Mouse (Mus musculus) cerebellum, adult 2 months (tissue): ENCODE results near the gene Tyro3.

Experiments used
- CTCF ChIP-seq: fragments of 200-500 bp; IDR thresholded peaks from 2 replicates; pipeline ENCODE4 v1.5.1; 2011; ENCODE audit warnings: low read depth, mild to moderate bottlenecking, control low read depth, low read length, moderate library complexity, borderline replicate concordance; ENCODE audit not compliant: insufficient read depth
- POLR2A ChIP-seq: fragments of 200-500 bp; IDR thresholded peaks from 2 replicates; pipeline ENCODE4 v1.6.1; 2011; ENCODE audit warnings: low read length, control low read depth, borderline replicate concordance; ENCODE audit not compliant: insufficient read depth

- TF ChIP-seq CTCF = no peak
- TF ChIP-seq POLR2A = peak; percentile 90
Measured at GRCm38 (mm10) chr2:119787206-119787883, 10.2 kb upstream of the Tyro3 start, which contains the start of gene Rpap1.
